Mouse (Mus musculus): ENCODE measurements around the gene Odf3l1. TPM values are rescaled to one million over a fixed set of nuclear protein-coding genes. Genes with fewer than 3 reads are reported as not detected.
A peak's percentile ranks its signal among the peaks of the same experiment; 100 is the strongest.

Odf3l1 gene
- total RNA-seq, 1 experiment from 2014 or later, result 3.2 TPM

GRCm38 (mm10) chr9:56843679-56844188 is 20.7 kb downstream of the Odf3l1 start:
- DNase-seq, result peak; percentile 83

DNA sequence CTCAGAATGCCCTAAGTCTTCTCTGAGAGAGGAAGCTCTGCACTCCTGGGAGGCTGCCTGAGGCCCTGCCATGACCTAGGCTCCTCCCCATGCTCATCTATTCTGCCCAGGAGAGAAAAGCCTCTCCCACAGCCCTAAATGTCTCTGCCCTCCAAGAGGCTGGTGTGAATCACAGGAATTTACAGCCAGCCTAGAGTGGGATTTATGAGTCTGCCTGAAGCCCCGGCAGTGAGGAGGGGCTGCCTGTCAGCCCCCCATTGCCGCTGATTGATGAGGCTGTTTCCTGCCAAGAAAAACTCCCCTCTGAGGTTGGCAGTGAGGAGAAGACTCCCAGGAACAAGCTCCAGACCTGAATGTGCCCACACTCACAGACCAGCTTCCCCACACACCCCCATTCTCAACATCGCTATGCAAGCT is 22.2 kb downstream of the Odf3l1 start:
- DNase-seq, result no peak

- no peak for DNase-seq
Measured at GRCm38 (mm10) chr9:56841864-56842263, 22.6 kb downstream of the Odf3l1 start.

DNA sequence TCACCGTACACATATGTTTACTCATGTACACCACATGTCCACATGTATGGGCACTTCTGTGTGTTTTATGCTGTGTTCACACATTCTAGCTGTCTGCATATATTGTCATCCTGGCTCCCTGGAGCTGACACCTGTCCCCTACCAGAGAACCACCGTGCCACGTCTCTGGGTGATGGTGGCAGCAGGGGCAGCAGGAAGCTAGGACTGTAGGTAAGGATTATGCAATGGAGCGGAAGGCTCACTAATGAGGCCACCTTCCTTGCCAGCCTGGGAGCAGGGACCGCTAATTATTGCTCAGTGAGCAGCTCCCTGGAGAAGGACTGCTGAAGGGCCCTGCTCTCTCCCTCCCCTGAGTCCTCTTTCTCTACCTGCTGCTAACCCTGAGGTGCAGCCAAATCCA is 23.8 kb downstream of the Odf3l1 start:
- DNase-seq, result peak; percentile 3

GRCm38 (mm10) chr9:56835152-56835551 is 29.3 kb downstream of the Odf3l1 start:
- DNase-seq, result no peak

- DNase-seq, result no peak
Measured at GRCm38 (mm10) chr9:56832900-56833299, 31.6 kb downstream of the Odf3l1 start.

- no peak for DNase-seq
Measured at GRCm38 (mm10) chr9:56831904-56832303, 32.6 kb downstream of the Odf3l1 start.

DNA sequence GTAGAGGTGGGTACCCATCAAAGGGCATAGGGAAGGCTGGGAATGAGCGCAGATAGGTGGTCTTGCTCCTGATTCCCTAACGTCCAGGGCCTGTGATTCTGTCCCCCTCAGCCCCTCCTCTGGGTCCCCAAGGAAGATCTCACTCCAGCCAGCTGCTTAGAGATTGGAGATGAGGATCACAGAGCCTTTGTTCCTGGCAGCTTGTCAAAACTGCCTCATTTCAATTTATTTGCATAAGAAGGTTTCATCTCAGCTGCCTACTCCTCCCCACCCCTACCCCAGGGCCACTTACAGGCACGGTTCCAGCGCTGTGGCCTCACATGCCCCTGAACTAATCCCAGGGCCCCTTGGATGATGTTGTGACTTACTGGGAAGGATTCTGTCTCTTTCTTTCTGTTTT is 34.3 kb downstream of the Odf3l1 start:
- peak; percentile 63 for DNase-seq

GRCm38 (mm10) chr9:56828841-56829240 is 35.6 kb downstream of the Odf3l1 start:
- no peak for DNase-seq

- DNase-seq, result no peak
Measured at GRCm38 (mm10) chr9:56828146-56828545, 36.3 kb downstream of the Odf3l1 start.

DNA sequence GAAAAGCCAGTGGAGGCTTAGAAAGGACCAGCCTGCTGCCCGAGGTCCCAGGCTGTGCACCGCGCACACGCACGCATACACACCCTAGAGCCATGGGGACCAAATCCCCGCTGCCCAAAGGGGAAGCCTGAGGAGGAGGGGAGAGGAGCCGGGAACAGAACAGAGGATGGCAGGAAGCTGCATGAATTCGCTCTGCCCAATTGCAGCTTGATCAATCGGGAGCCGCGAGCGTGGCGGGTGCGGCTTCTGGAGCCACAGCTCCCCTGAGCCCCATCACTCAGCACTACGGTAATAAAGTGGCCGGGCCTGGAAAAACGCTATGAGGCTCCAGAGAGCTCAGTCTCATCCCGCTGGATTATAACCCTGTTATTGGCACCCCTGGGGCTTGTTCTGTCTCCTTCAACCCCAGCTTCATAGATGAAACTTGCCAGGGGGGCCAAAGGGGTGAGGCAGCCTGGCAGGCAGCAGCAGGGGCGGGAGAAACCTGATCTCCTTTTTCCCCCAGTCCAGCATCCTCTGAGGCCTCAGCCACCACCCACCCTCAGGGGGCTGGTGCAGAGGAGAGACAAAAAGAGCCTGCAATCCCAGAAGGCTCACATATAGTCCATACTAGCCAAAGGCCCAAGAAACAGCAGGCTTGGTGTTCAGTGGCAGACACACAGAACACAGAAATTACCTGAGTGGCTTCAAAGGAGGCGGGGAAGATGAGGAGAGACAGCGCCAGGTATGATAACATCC is 38.8 kb downstream of the Odf3l1 start:
- DNase-seq, result peak; percentile 34

- peak; percentile 50 for DNase-seq
Measured at GRCm38 (mm10) chr9:56824900-56825299, 39.6 kb downstream of the Odf3l1 start.

- no peak for DNase-seq
Measured at GRCm38 (mm10) chr9:56810916-56811315, 53.6 kb downstream of the Odf3l1 start.

GRCm38 (mm10) chr9:56807990-56808389 is 56.5 kb downstream of the Odf3l1 start:
- DNase-seq, result no peak

- no peak for DNase-seq
Measured at GRCm38 (mm10) chr9:56803146-56803545, 61.3 kb downstream of the Odf3l1 start.

Other genes starting within 250 kb of the Odf3l1 start
- 1.4 and 3.0 TPM in 2 replicates for gene Lingo1, start 68.2 kb downstream of the Odf3l1 start, total RNA-seq (2021)
- 12.5 and 17.0 TPM in 2 replicates for gene Cspg4, start 354 bp upstream of the Odf3l1 start, total RNA-seq (2021)
- gene Snx33, start 63.7 kb upstream of the Odf3l1 start, total RNA-seq (2021), result 17.9 and 22.6 TPM in 2 replicates
- gene Imp3, start 72.8 kb upstream of the Odf3l1 start, total RNA-seq (2021), result 76.4 and 88.5 TPM in 2 replicates
- gene Snupn, start 86.2 kb upstream of the Odf3l1 start, total RNA-seq (2021), result 12.5 and 13.3 TPM in 2 replicates
- gene Ptpn9, start 130.2 kb upstream of the Odf3l1 start, total RNA-seq (2021), result 39.2 and 43.4 TPM in 2 replicates
- 50.6 and 55.0 TPM in 2 replicates for gene Sin3a, start 207.4 kb upstream of the Odf3l1 start, total RNA-seq (2021)

All from adrenal gland, postnatal 14 days (tissue).